In the genomic region with DNA sequence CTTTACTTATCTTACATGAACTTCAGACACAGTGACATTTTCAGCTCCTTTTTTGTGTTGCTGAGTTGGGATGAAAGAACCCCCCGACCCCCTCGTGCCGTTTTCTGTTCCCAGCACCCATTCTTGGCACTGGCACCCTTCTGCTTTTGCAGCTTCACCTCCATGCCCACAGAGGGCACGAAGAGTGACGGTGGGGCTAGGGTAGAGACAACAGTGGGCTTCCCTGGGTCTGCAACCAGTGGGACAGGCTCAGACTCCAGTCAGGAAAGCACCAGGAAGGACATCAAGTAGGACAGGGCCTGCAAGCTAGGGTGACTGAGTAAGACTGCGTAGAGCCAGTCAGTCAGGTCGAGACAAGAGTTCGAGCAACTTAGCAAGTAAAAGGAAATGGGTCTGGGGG, we compare ENCODE assay signal across 9 mouse cellular contexts. TPM values are rescaled to one million over a fixed set of nuclear protein-coding genes. Genes with fewer than 3 reads are reported as not detected.
DNase-seq lines count a peak whose midpoint lies in the region; ATAC-seq and TF ChIP-seq lines count a peak whose summit lies in the region.
"Had no signal": no experiment of that assay in that cellular context is flagged by ENCODE, and none has a peak within 500 bp of the region (broad histone marks: within the 10 kb centered on the region; RNA-seq: fewer than 3 reads in every experiment).

No protein-coding gene starts in this region.

- H3K27ac ChIP-seq in kidney, embryonic 14.5 days (ENCODE audit: low read depth, low read length): no peak overlapping the region; the same call in 1 of the 2 replicates
- no peak overlapping the region for H3K27ac ChIP-seq in embryonic facial prominence, embryonic 11.5 days (replicated peaks; ENCODE audit: low read depth, low read length)
- H3K27ac ChIP-seq in hindbrain, postnatal 0 days: peak overlapping the region; percentile 80
- peak overlapping the region; percentile 82 for H3K27ac ChIP-seq in midbrain, embryonic 16.5 days (ENCODE audit: low read length)

- no peaks in the 10 kb centered on the region for H3K9me3 ChIP-seq in kidney, embryonic 14.5 days (ENCODE audit: control insufficient read depth, low read length)
- H3K9me3 ChIP-seq in embryonic facial prominence, embryonic 11.5 days (replicated peaks; ENCODE audit: control insufficient read depth, low read length): no peaks in the 10 kb centered on the region
- H3K9me3 ChIP-seq in hindbrain, postnatal 0 days (ENCODE audit: low read length): no peaks in the 10 kb centered on the region
- no peaks in the 10 kb centered on the region for H3K9me3 ChIP-seq in midbrain, embryonic 16.5 days (replicated peaks; ENCODE audit: control insufficient read depth, low read length, poor library complexity, severe bottlenecking)

- H3K27me3 ChIP-seq in kidney, embryonic 14.5 days (ENCODE audit: control insufficient read depth, insufficient read depth, low read length): peaks cover 10% of the 10 kb centered on the region; the same call in 1 of the 2 replicates
- peaks cover 25% of the 10 kb centered on the region for H3K27me3 ChIP-seq in embryonic facial prominence, embryonic 11.5 days (ENCODE audit: control insufficient read depth, insufficient read depth, low read length)
- no peaks in the 10 kb centered on the region for H3K27me3 ChIP-seq in hindbrain, postnatal 0 days (ENCODE audit: insufficient read depth, low read length)
- H3K27me3 ChIP-seq in midbrain, embryonic 16.5 days (ENCODE audit: control insufficient read depth, insufficient read depth, low read depth, low read length): no peaks in the 10 kb centered on the region; the same call in 1 of the 2 replicates

- 55% methylated on average over 8 of the region's 8 CpGs for WGBS in kidney, embryonic 14.5 days
- 45% methylated on average over 8 of the region's 8 CpGs for WGBS in embryonic facial prominence, embryonic 11.5 days
- WGBS in hindbrain, postnatal 0 days: 52% methylated on average over 8 of the region's 8 CpGs
- WGBS in midbrain, embryonic 16.5 days: 53% methylated on average over 8 of the region's 8 CpGs

- H3K4me3 ChIP-seq in kidney, embryonic 14.5 days (ENCODE audit: low read length): peak overlapping the region; percentile 24
- no peak overlapping the region; the same call in 1 of the 2 replicates for H3K4me3 ChIP-seq in embryonic facial prominence, embryonic 11.5 days (ENCODE audit: low read depth, low read length)
- peak overlapping the region; percentile 56; the same call in 1 of the 2 replicates for H3K4me3 ChIP-seq in hindbrain, postnatal 0 days (ENCODE audit: low read length)
- peak overlapping the region; percentile 77 for H3K4me3 ChIP-seq in midbrain, embryonic 16.5 days (ENCODE audit: low read depth, low read length)

- H3K4me2 ChIP-seq in kidney, embryonic 14.5 days (replicated peaks; ENCODE audit: low read depth, low read length): peak overlapping the region; percentile 93
- H3K4me2 ChIP-seq in embryonic facial prominence, embryonic 11.5 days (ENCODE audit: low read depth, low read length): peak overlapping the region; percentile 55
- H3K4me2 ChIP-seq in hindbrain, postnatal 0 days (ENCODE audit: low read depth, low read length): peak overlapping the region; percentile 88
- H3K4me2 ChIP-seq in midbrain, embryonic 16.5 days (ENCODE audit: low read length): peak overlapping the region; percentile 92

- peaks cover 12% of the 10 kb centered on the region; the same call in 1 of the 2 replicates for H3K4me1 ChIP-seq in kidney, embryonic 14.5 days (ENCODE audit: control insufficient read depth, insufficient read depth, low read length)
- peaks cover 8% of the 10 kb centered on the region; the same call in 1 of the 2 replicates for H3K4me1 ChIP-seq in embryonic facial prominence, embryonic 11.5 days (ENCODE audit: control insufficient read depth, insufficient read depth, low read length)
- peaks cover 12% of the 10 kb centered on the region for H3K4me1 ChIP-seq in hindbrain, postnatal 0 days (ENCODE audit: insufficient read depth, low read length)
- H3K4me1 ChIP-seq in midbrain, embryonic 16.5 days (ENCODE audit: control insufficient read depth, insufficient read depth, low read length): peaks cover 20% of the 10 kb centered on the region

- no peak for DNase-seq in kidney, postnatal 10 days
- no peak for DNase-seq in embryonic facial prominence, embryonic 11.5 days (ENCODE audit: low spot score)
- no peak for DNase-seq in hindbrain, postnatal 0 days (ENCODE audit: low spot score)
- no peak for DNase-seq in adrenal gland, adult 18-20 months (ENCODE audit: low spot score in 2 of 2)
- no peak for DNase-seq in frontal cortex, postnatal 36 days (ENCODE audit: low spot score in 2 of 2)

- peak overlapping the region; percentile 45; the same call in 1 of the 2 replicates for H3K9ac ChIP-seq in kidney, embryonic 14.5 days (ENCODE audit: low read depth, low read length)
- H3K9ac ChIP-seq in embryonic facial prominence, embryonic 11.5 days (replicated peaks; ENCODE audit: low read length): peak overlapping the region; percentile 37
- no peak overlapping the region for H3K9ac ChIP-seq in hindbrain, postnatal 0 days (replicated peaks; ENCODE audit: low read length)
- peak overlapping the region; percentile 49 for H3K9ac ChIP-seq in midbrain, embryonic 16.5 days (ENCODE audit: low read depth, low read length)

- peaks cover 1% of the 10 kb centered on the region; the same call in 1 of the 2 replicates for H3K36me3 ChIP-seq in kidney, embryonic 14.5 days (ENCODE audit: control insufficient read depth, insufficient read depth, low read length)
- no peaks in the 10 kb centered on the region for H3K36me3 ChIP-seq in embryonic facial prominence, embryonic 11.5 days (replicated peaks; ENCODE audit: control insufficient read depth, insufficient read depth, low read depth, low read length)
- H3K36me3 ChIP-seq in hindbrain, postnatal 0 days (ENCODE audit: insufficient read depth, low read length): peaks cover 5% of the 10 kb centered on the region; the same call in 1 of the 2 replicates
- no peaks in the 10 kb centered on the region; the same call in 1 of the 2 replicates for H3K36me3 ChIP-seq in midbrain, embryonic 16.5 days (ENCODE audit: control insufficient read depth, insufficient read depth, low read length)

- ATAC-seq in kidney, embryonic 14.5 days (ENCODE audit: low FRiP score, low TSS enrichment): 0 out of 2 replicates have a peak, but pooled peaks have one; percentile 2
- peak; percentile 10; the same call in 1 of the 2 replicates for ATAC-seq in embryonic facial prominence, embryonic 11.5 days (replicated peaks; ENCODE audit: insufficient number of reproducible peaks, low FRiP score, low TSS enrichment, low read depth)
- 0 out of 2 replicates have a peak, but pooled peaks have one; percentile 1 for ATAC-seq in hindbrain, postnatal 0 days
- ATAC-seq in midbrain, embryonic 16.5 days: peak; percentile 15
- no peak for ATAC-seq in granulocyte monocyte progenitor cell, adult 5-6 weeks (replicated peaks; ENCODE audit: poor library complexity, severe bottlenecking)
- ATAC-seq: Patski had no signal

- TF ChIP-seq CTCF in hindbrain, postnatal 0 days (IDR thresholded peaks at IDR 0.05; ENCODE audit: low read depth): no peak

RNA-seq across cellular contexts. Expression of a gene that starts 1.7 kb away (rescaled TPM):
- polyA plus RNA-seq in kidney, embryonic 14.5 days (2014; fragmentation: Nextera tagmentation; extraction: Ambion mirVana): 19.8 and 21.2 TPM in 2 replicates
- polyA plus RNA-seq in embryonic facial prominence, embryonic 11.5 days (2014; fragmentation: Nextera tagmentation; extraction: Ambion mirVana): 7.4 and 10.4 TPM in 2 replicates
- 156 and 170 TPM in 2 replicates for total RNA-seq in hindbrain, postnatal 0 days (2014; rRNA removed)
- 197 and 219 TPM in 2 replicates for polyA plus RNA-seq in hindbrain, postnatal 0 days (2015; fragmentation: Nextera tagmentation; extraction: Ambion mirVana)
- polyA plus RNA-seq in midbrain, embryonic 16.5 days (2015; fragmentation: Nextera tagmentation; extraction: Ambion mirVana): 144 and 176 TPM in 2 replicates
- total RNA-seq in adrenal gland, adult 18-20 months (2021): 1 to 10 TPM; 7.9 to 8.3 TPM
- total RNA-seq in granulocyte monocyte progenitor cell, adult 5-6 weeks (2014; fragmentation: Nextera tagmentation): 0.58 TPM in 1 of 2 replicates, not detected in the other
- not detected in 2 replicates for total RNA-seq in granulocyte monocyte progenitor cell, adult 5-6 weeks (2017)

RNA-seq across cellular contexts. Expression of a gene that starts 1.9 kb away (rescaled TPM):
- polyA plus RNA-seq in kidney, embryonic 14.5 days (2014; fragmentation: Nextera tagmentation; extraction: Ambion mirVana): not detected in 2 replicates
- 0.50 TPM in 1 of 2 replicates, not detected in the other for polyA plus RNA-seq in embryonic facial prominence, embryonic 11.5 days (2014; fragmentation: Nextera tagmentation; extraction: Ambion mirVana)
- 0.47 TPM in 1 of 2 replicates, not detected in the other for total RNA-seq in hindbrain, postnatal 0 days (2014; rRNA removed)
- 0.24 and 0.44 TPM in 2 replicates for polyA plus RNA-seq in hindbrain, postnatal 0 days (2015; fragmentation: Nextera tagmentation; extraction: Ambion mirVana)
- polyA plus RNA-seq in midbrain, embryonic 16.5 days (2015; fragmentation: Nextera tagmentation; extraction: Ambion mirVana): 0.25 and 0.48 TPM in 2 replicates
- total RNA-seq in adrenal gland, adult 18-20 months (2021): not detected
- not detected in 2 replicates for total RNA-seq in granulocyte monocyte progenitor cell, adult 5-6 weeks (2014; fragmentation: Nextera tagmentation)
- total RNA-seq in granulocyte monocyte progenitor cell, adult 5-6 weeks (2017): not detected in 2 replicates
- polyA plus RNA-seq: Patski had no signal

RNA-seq across cellular contexts. Expression of a gene that starts 3.7 kb away (rescaled TPM):
- polyA plus RNA-seq in kidney, embryonic 14.5 days (2014; fragmentation: Nextera tagmentation; extraction: Ambion mirVana): 0.20 and 0.39 TPM in 2 replicates
- polyA plus RNA-seq in embryonic facial prominence, embryonic 11.5 days (2014; fragmentation: Nextera tagmentation; extraction: Ambion mirVana): not detected in 2 replicates
- total RNA-seq in hindbrain, postnatal 0 days (2014; rRNA removed): not detected in 2 replicates
- polyA plus RNA-seq in hindbrain, postnatal 0 days (2015; fragmentation: Nextera tagmentation; extraction: Ambion mirVana): not detected in 2 replicates
- not detected in 2 replicates for polyA plus RNA-seq in midbrain, embryonic 16.5 days (2015; fragmentation: Nextera tagmentation; extraction: Ambion mirVana)
- not detected for total RNA-seq in adrenal gland, adult 18-20 months (2021)
- not detected in 2 replicates for total RNA-seq in granulocyte monocyte progenitor cell, adult 5-6 weeks (2014; fragmentation: Nextera tagmentation)
- total RNA-seq in granulocyte monocyte progenitor cell, adult 5-6 weeks (2017): not detected in 2 replicates
- polyA plus RNA-seq: Patski had no signal

RNA-seq across cellular contexts. Expression of a gene that starts 6.1 kb away (rescaled TPM):
- polyA plus RNA-seq in kidney, embryonic 14.5 days (2014; fragmentation: Nextera tagmentation; extraction: Ambion mirVana): 0.34 and 0.57 TPM in 2 replicates
- polyA plus RNA-seq in embryonic facial prominence, embryonic 11.5 days (2014; fragmentation: Nextera tagmentation; extraction: Ambion mirVana): not detected in 2 replicates
- not detected in 2 replicates for total RNA-seq in hindbrain, postnatal 0 days (2014; rRNA removed)
- not detected in 2 replicates for polyA plus RNA-seq in hindbrain, postnatal 0 days (2015; fragmentation: Nextera tagmentation; extraction: Ambion mirVana)
- polyA plus RNA-seq in midbrain, embryonic 16.5 days (2015; fragmentation: Nextera tagmentation; extraction: Ambion mirVana): not detected in 2 replicates
- total RNA-seq in adrenal gland, adult 18-20 months (2021): not detected
- not detected in 2 replicates for total RNA-seq in granulocyte monocyte progenitor cell, adult 5-6 weeks (2014; fragmentation: Nextera tagmentation)
- not detected in 2 replicates for total RNA-seq in granulocyte monocyte progenitor cell, adult 5-6 weeks (2017)
- polyA plus RNA-seq: Patski had no signal

RNA-seq across cellular contexts. Expression of a gene that starts 6.4 kb away (rescaled TPM):
- polyA plus RNA-seq in kidney, embryonic 14.5 days (2014; fragmentation: Nextera tagmentation; extraction: Ambion mirVana): 3.6 and 4.7 TPM in 2 replicates
- 3.3 and 4.2 TPM in 2 replicates for polyA plus RNA-seq in embryonic facial prominence, embryonic 11.5 days (2014; fragmentation: Nextera tagmentation; extraction: Ambion mirVana)
- total RNA-seq in hindbrain, postnatal 0 days (2014; rRNA removed): 8.7 and 9.7 TPM in 2 replicates
- polyA plus RNA-seq in hindbrain, postnatal 0 days (2015; fragmentation: Nextera tagmentation; extraction: Ambion mirVana): 2.3 and 2.6 TPM in 2 replicates
- 4.3 and 4.7 TPM in 2 replicates for polyA plus RNA-seq in midbrain, embryonic 16.5 days (2015; fragmentation: Nextera tagmentation; extraction: Ambion mirVana)
- total RNA-seq in adrenal gland, adult 18-20 months (2021): 1 to 10 TPM; 2.2 to 5.7 TPM
- 5.2 and 16.1 TPM in 2 replicates for total RNA-seq in granulocyte monocyte progenitor cell, adult 5-6 weeks (2014; fragmentation: Nextera tagmentation)
- total RNA-seq in granulocyte monocyte progenitor cell, adult 5-6 weeks (2017): 5.6 and 7.4 TPM in 2 replicates

Comparison
In these comparisons a context has a peak if more than half of its experiments do, and no peak if none do; other contexts are left out.
1. H3K27ac ChIP-seq: peak in hindbrain, postnatal 0 days (single experiment) and midbrain, embryonic 16.5 days (single experiment); none in kidney, embryonic 14.5 days (single experiment) and embryonic facial prominence, embryonic 11.5 days (single experiment).
2. Peak in every context shown above with its lines, with median percentiles within 50 percentile points of each other: H3K4me2 ChIP-seq.